Mouse (Mus musculus) splenic B cell, adult 2 months (primary cell): ENCODE results near the gene Carm1.
A peak's percentile ranks its signal among the peaks of the same experiment; 100 is the strongest.

Experiments used
- DNase-seq: peaks from one replicate; pipeline ENCODE4 v3.0.0-alpha.2; 2011; ENCODE audit warnings: low read depth, low spot score
- H3K27me3 ChIP-seq: 2 replicates; pipeline ENCODE4 v1.6.1; 2012; ENCODE audit warnings: mild to moderate bottlenecking, low read length, moderate library complexity, mixed read lengths; ENCODE audit not compliant: control insufficient read depth, poor library complexity, insufficient read depth, severe bottlenecking
- H3K36me3 ChIP-seq: 2 replicates; pipeline ENCODE4 v1.6.1; 2012; ENCODE audit warnings: mild to moderate bottlenecking, low read length, moderate library complexity, mixed read lengths; ENCODE audit not compliant: control insufficient read depth, poor library complexity, insufficient read depth, severe bottlenecking

The Carm1 gene

DNA sequence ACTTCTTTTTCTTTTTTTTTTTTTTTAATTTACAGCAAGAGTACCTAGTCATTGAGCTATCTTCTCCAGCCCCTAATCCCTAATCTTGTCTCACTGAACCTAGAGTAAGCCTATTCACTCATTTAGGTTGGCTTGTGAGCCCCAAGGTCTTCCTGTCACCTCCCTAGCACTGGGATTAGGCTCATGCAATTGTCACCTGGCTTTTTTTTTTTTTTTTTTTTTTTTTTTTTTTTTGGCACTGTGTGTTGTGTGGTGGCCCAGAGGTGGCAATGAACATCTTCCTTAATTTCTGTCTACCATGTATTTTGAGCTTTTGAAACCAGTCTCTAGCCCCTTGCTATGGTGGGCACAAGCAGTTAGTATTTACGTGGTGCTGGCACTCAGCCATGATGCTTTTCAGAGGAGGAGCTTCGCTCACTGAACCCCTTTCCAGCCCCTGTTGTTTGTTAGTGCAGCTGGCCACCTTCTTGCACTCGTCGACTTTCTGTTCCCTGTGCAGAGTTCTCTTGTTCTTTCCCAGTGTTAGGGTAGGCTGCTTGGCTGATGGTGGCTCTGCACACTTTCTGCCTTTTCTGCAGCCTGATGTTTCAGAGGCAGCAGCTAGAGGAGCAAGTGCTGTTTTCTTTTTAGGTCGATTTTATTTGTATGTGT, 80.6 kb downstream of the Carm1 start:
- no peaks in the 10 kb centered on the region for H3K36me3 ChIP-seq

DNA sequence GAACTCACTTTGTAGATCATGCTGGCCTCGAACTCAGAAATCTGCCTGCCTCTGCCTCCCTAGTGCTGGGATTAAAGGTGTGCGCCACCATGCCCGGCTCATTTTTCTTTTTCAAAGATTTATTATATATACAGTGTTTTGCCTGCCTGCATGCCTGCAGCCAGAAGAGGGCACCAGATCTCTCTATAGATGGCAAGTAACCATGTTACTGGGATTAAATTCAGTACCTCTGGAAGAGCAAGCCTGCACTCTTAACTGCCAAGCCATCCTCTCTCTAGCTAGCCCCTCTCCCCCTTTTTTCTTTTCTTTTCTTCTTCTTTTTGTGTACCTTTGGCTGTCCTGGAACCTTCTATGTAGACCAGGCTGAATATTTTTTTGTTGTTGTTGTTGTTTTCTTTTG, 84.0 kb downstream of the Carm1 start:
- peak; percentile 70 for DNase-seq
- H3K36me3 ChIP-seq, result peaks cover 4% of the 10 kb centered on the region; the same call in 1 of the 2 replicates
- no peaks in the 10 kb centered on the region for H3K27me3 ChIP-seq

More for the DNA sequence above, 80.6 kb downstream of the Carm1 start:
- DNase-seq, result peak; percentile 52
- H3K27me3 ChIP-seq, result no peaks in the 10 kb centered on the region

DNA sequence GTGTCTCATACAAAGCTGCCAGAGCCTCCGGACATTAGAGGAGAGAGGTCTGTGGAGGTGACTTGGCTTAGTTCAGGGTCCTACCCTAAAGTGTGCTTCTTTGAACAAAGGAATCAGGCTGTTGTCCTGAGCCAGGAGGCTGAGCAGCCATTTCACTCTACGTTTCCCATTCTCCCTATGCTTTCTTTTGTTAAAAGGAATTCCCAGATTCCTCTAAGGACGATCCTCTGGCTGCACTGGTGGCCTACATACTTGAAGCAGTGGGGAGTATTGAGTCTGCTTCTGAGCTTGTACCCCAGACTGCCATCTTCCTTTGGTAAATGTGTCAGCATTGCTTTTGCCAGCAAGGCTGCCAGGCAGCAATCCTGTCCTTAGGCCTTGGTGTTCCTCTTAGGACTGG, 86.4 kb downstream of the Carm1 start:
- no peak for DNase-seq
- H3K36me3 ChIP-seq, result peaks cover 9% of the 10 kb centered on the region
- no peaks in the 10 kb centered on the region for H3K27me3 ChIP-seq

DNA sequence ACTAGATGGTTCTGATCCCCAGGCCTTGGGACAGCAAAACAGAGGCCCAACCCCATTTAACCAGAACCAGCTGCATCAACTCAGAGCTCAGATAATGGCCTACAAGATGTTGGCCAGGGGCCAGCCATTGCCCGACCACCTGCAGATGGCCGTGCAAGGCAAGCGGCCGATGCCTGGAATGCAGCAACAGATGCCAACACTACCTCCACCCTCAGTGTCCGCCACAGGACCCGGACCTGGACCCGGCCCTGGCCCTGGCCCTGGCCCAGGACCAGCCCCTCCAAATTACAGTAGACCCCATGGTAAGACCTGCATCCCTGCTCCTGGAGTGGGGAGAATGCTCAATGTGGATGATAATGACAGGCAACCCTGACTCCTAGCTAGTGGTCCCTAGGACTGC, 88.9 kb downstream of the Carm1 start:
- Histone ChIP-seq H3K27me3 (no peaks in the 10 kb centered on the region), H3K36me3 (peaks cover 17% of the 10 kb centered on the region)
- DNase-seq, result no peak

DNA sequence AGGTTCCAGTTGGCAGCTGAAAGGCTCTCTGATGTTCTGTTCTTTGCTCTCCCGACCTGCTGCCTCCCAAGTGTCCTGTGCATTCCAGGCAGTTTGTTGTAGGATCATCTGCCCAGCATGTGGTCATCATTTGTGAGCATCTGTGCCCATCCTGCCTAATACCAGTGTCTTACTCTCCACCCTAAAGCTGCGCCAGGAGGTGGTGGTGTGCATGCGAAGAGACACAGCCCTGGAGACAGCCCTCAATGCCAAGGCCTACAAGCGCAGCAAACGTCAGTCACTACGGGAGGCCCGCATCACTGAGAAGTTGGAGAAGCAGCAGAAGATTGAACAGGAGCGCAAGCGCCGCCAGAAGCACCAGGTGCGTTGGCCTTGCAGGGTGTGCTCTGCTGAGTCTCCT, 92.3 kb downstream of the Carm1 start:
- H3K36me3 ChIP-seq, result peaks cover 24% of the 10 kb centered on the region
- DNase-seq, result no peak
- H3K27me3 ChIP-seq, result no peaks in the 10 kb centered on the region
